Mouse (Mus musculus) forebrain, embryonic 16.5 days (tissue): Measurements from ENCODE around the gene St6galnac3. TPM values are rescaled to one million over a fixed set of nuclear protein-coding genes. Genes with fewer than 3 reads are reported as not detected.

ENCODE experiments used
- ATAC-seq: fragments of 200-750 bp; cut with Nextera tagmentation; 2 replicates; pipeline ENCODE4 v1.8.0; 2017; ENCODE audit warnings: mild to moderate bottlenecking, moderate library complexity
- H3K27ac ChIP-seq: fragments of 300-500 bp; sonication (generic); 2 replicates; pipeline ENCODE4 v1.5.1; 2014; ENCODE audit warnings: low read length, control low read depth
- H3K27me3 ChIP-seq: fragments of 300-500 bp; sonication (generic); replicated peaks from 2 replicates; pipeline ENCODE4 v1.6.1; 2014; ENCODE audit warnings: low read length; ENCODE audit not compliant: control insufficient read depth, insufficient read depth
- H3K36me3 ChIP-seq: fragments of 300-500 bp; sonication (generic); 2 replicates; pipeline ENCODE4 v1.6.1; 2014; ENCODE audit not compliant: control insufficient read depth, insufficient read depth
- H3K4me1 ChIP-seq: fragments of 300-500 bp; sonication (generic); replicated peaks from 2 replicates; pipeline ENCODE4 v1.6.1; 2014; ENCODE audit warnings: low read length; ENCODE audit not compliant: control insufficient read depth, insufficient read depth
- H3K4me2 ChIP-seq: fragments of 300-500 bp; sonication (generic); 2 replicates; pipeline ENCODE4 v1.6.1; 2014; ENCODE audit warnings: mild to moderate bottlenecking, low read length, control low read depth
- H3K4me3 ChIP-seq: fragments of 300-500 bp; sonication (generic); replicated peaks from 2 replicates; pipeline ENCODE4 v1.5.1; 2014; ENCODE audit warnings: mild to moderate bottlenecking, low read length, control low read depth
- H3K9ac ChIP-seq: fragments of 300-500 bp; sonication (generic); replicated peaks from 2 replicates; pipeline ENCODE4 v1.6.1; 2014; ENCODE audit warnings: low read depth, low read length, control low read depth
- H3K9me3 ChIP-seq: fragments of 300-500 bp; sonication (generic); 2 replicates; pipeline ENCODE4 v1.6.1; 2016; ENCODE audit warnings: low read length; ENCODE audit not compliant: control insufficient read depth
- WGBS: fragments of 180-500 bp; shearing (Covaris S2); extraction: QIAGEN DNeasy Blood & Tissue Kit; methylation state at CpG from one replicate; pipeline ENCODE4 v1.1.7; 2014; 5-methylcytosine and 5-hydroxymethylcytosine counted together
- polyA plus RNA-seq: library from polyadenylated mRNA; unstranded; fragments of >200 nt; fragmentation: Nextera tagmentation; extraction: Ambion mirVana; gene quantifications from 2 replicates; pipeline ENCODE4 v1.2.1, GENCODE M21; 2015

Gene St6galnac3
- polyA plus RNA-seq, 1 experiment from 2014 or later = 23.5 TPM

GRCm38 (mm10) chr3:153277389-153277999 lies 447.5 kb downstream of the St6galnac3 start:
- peak; percentile 78 for ATAC-seq
- 7% methylated on average over 16 of the region's 16 CpGs for WGBS
- Histone ChIP-seq H3K9me3 (peaks cover 11% of the 10 kb centered on the region), H3K27ac (peak overlapping the region; percentile 0), H3K9ac (0 out of 2 replicates have a peak overlapping the region, but pooled peaks have one; percentile 22), H3K4me1 (peaks cover 28% of the 10 kb centered on the region), H3K4me3 (no peak overlapping the region), H3K4me2 (peak overlapping the region; percentile 14), H3K27me3 (no peaks in the 10 kb centered on the region), H3K36me3 (no peaks in the 10 kb centered on the region)

GRCm38 (mm10) chr3:153276830-153277388 lies 448.1 kb downstream of the St6galnac3 start:
- H3K4me1 ChIP-seq = peaks cover 23% of the 10 kb centered on the region
- peak overlapping the region; percentile 0; the same call in 1 of the 2 replicates for H3K27ac ChIP-seq
- ATAC-seq = peak; percentile 52
- peaks cover 11% of the 10 kb centered on the region for H3K9me3 ChIP-seq
- H3K4me3 ChIP-seq = no peak overlapping the region
- H3K27me3 ChIP-seq = no peaks in the 10 kb centered on the region
- 12% methylated on average over 16 of the region's 16 CpGs for WGBS
- peak overlapping the region; percentile 14 for H3K4me2 ChIP-seq
- no peak overlapping the region for H3K9ac ChIP-seq
- H3K36me3 ChIP-seq = no peaks in the 10 kb centered on the region

- 43% methylated on average over 8 of the region's 8 CpGs for WGBS
- H3K4me2 ChIP-seq = peak overlapping the region; percentile 14
- no peak for ATAC-seq
- no peaks in the 10 kb centered on the region for H3K27me3 ChIP-seq
- no peak overlapping the region for H3K27ac ChIP-seq
- no peaks in the 10 kb centered on the region for H3K36me3 ChIP-seq
- peaks cover 20% of the 10 kb centered on the region for H3K4me1 ChIP-seq
- H3K4me3 ChIP-seq = no peak overlapping the region
- peaks cover 11% of the 10 kb centered on the region for H3K9me3 ChIP-seq
- no peak overlapping the region for H3K9ac ChIP-seq
Measured at GRCm38 (mm10) chr3:153276101-153276829, 448.7 kb downstream of the St6galnac3 start.

GRCm38 (mm10) chr3:153272241-153272640 lies 452.7 kb downstream of the St6galnac3 start:
- H3K36me3 ChIP-seq = no peaks in the 10 kb centered on the region
- peaks cover 9% of the 10 kb centered on the region for H3K4me1 ChIP-seq
- H3K9me3 ChIP-seq = peaks cover 11% of the 10 kb centered on the region
- H3K27me3 ChIP-seq = no peaks in the 10 kb centered on the region
- ATAC-seq = no peak
- H3K4me3 ChIP-seq = no peak overlapping the region
- H3K9ac ChIP-seq = no peak overlapping the region
- no peak overlapping the region for H3K4me2 ChIP-seq
- 68% methylated on average over 1 of the region's 1 CpGs for WGBS
- H3K27ac ChIP-seq = no peak overlapping the region

GRCm38 (mm10) chr3:153267397-153267796 lies 457.6 kb downstream of the St6galnac3 start:
- H3K9ac ChIP-seq = no peak overlapping the region
- no peaks in the 10 kb centered on the region for H3K27me3 ChIP-seq
- no peak overlapping the region for H3K4me3 ChIP-seq
- H3K4me2 ChIP-seq = no peak overlapping the region
- no peaks in the 10 kb centered on the region for H3K9me3 ChIP-seq
- WGBS = 72% methylated on average over 8 of the region's 8 CpGs
- H3K36me3 ChIP-seq = no peaks in the 10 kb centered on the region
- peaks cover 6% of the 10 kb centered on the region for H3K4me1 ChIP-seq
- no peak for ATAC-seq
- H3K27ac ChIP-seq = no peak overlapping the region

GRCm38 (mm10) chr3:153261985-153262384 lies 463.0 kb downstream of the St6galnac3 start:
- Histone ChIP-seq H3K9ac (no peak overlapping the region), H3K27me3 (no peaks in the 10 kb centered on the region), H3K36me3 (no peaks in the 10 kb centered on the region), H3K4me1 (peaks cover 6% of the 10 kb centered on the region), H3K9me3 (no peaks in the 10 kb centered on the region), H3K4me2 (no peak overlapping the region), H3K27ac (no peak overlapping the region), H3K4me3 (no peak overlapping the region)
- WGBS = 86% methylated on average over 5 of the region's 5 CpGs
- ATAC-seq = no peak

GRCm38 (mm10) chr3:153260225-153260933 lies 464.6 kb downstream of the St6galnac3 start:
- H3K9me3 ChIP-seq = no peaks in the 10 kb centered on the region
- no peaks in the 10 kb centered on the region for H3K36me3 ChIP-seq
- ATAC-seq = no peak
- H3K27me3 ChIP-seq = no peaks in the 10 kb centered on the region
- no peak overlapping the region for H3K9ac ChIP-seq
- WGBS = 65% methylated on average over 7 of the region's 7 CpGs
- no peak overlapping the region for H3K4me2 ChIP-seq
- H3K4me1 ChIP-seq = no peaks in the 10 kb centered on the region
- no peak overlapping the region for H3K27ac ChIP-seq
- no peak overlapping the region for H3K4me3 ChIP-seq

GRCm38 (mm10) chr3:153255910-153256309 lies 469.1 kb downstream of the St6galnac3 start:
- Histone ChIP-seq H3K4me1 (no peaks in the 10 kb centered on the region; the same call in 1 of the 2 replicates), H3K4me3 (no peak overlapping the region), H3K4me2 (no peak overlapping the region), H3K36me3 (no peaks in the 10 kb centered on the region), H3K27ac (no peak overlapping the region), H3K9ac (no peak overlapping the region), H3K9me3 (no peaks in the 10 kb centered on the region), H3K27me3 (no peaks in the 10 kb centered on the region)
- WGBS = 88% methylated on average over 8 of the region's 8 CpGs
- no peak for ATAC-seq

- Histone ChIP-seq H3K9me3 (no peaks in the 10 kb centered on the region), H3K4me2 (no peak overlapping the region), H3K27me3 (no peaks in the 10 kb centered on the region), H3K4me1 (no peaks in the 10 kb centered on the region; the same call in 1 of the 2 replicates), H3K4me3 (no peak overlapping the region), H3K27ac (no peak overlapping the region), H3K9ac (no peak overlapping the region), H3K36me3 (no peaks in the 10 kb centered on the region)
- ATAC-seq = no peak
- 96% methylated on average over 3 of the region's 3 CpGs for WGBS
Measured at GRCm38 (mm10) chr3:153251653-153252052, 473.3 kb downstream of the St6galnac3 start.
